Mouse (Mus musculus): ENCODE data around the gene Mecr.

Gene Mecr

GRCm38 (mm10) chr4:131873293-131874168 is 30.3 kb downstream of the Mecr start, which contains the start of gene Srsf4:
Gene Srsf4, plus strand, starts transcription at chr4:131873617.
- POLR2A ChIA-PET = interaction anchor here (0.6 to 7.8 kb wide), 125 partner anchors 7 to 1573 kb away, joined by 3 to 100 read pairs (median 4); partner anchors contain the start of genes Epb41 (in 3 of the 4), Ythdf2 (in 3 of the 4), Gm10300 (in 2 of the 4) and Mecr (in 2 of the 4)
- CTCF ChIA-PET = interaction anchor here (0.6 to 2.1 kb wide), 11 partner anchors 12 to 991 kb away, joined by 3 to 6 read pairs (median 3); no protein-coding TSS in a partner anchor

GRCm38 (mm10) chr4:131874169-131874536 is 30.9 kb downstream of the Mecr start:
- ChIA-PET POLR2A (interaction anchor here (0.6 to 7.8 kb wide), 70 partner anchors 7 to 960 kb away, joined by 3 to 100 read pairs (median 5); partner anchors contain the start of genes Epb41 (in 2 of the 4), Gm10300 (in 2 of the 4), Mecr (in 2 of the 4) and Ythdf2 (in 2 of the 4)), CTCF (interaction anchor here in 2 of 4 experiments (0.6 to 2.1 kb wide), 6 partner anchors 13 to 538 kb away, joined by 3 to 5 read pairs (median 4); no protein-coding TSS in a partner anchor)

GRCm38 (mm10) chr4:131874567-131874966 is 31.3 kb downstream of the Mecr start:
- POLR2A ChIA-PET = interaction anchor here (0.7 to 7.8 kb wide), 46 partner anchors 8 to 961 kb away, joined by 3 to 100 read pairs (median 6); partner anchors contain the start of genes Epb41 (in 2 of the 4), Gm10300 (in 2 of the 4), Mecr (in 2 of the 4) and Tmem200b (in 1 of the 4)

GRCm38 (mm10) chr4:131875242-131875641 is 32.0 kb downstream of the Mecr start:
- CTCF ChIA-PET = no interaction called here

More at GRCm38 (mm10) chr4:131874567-131874966, 31.3 kb downstream of the Mecr start:
- CTCF ChIA-PET = interaction anchor here in 2 of 4 experiments (0.6 to 2.1 kb wide), 6 partner anchors 13 to 537 kb away, joined by 3 to 5 read pairs (median 3); no protein-coding TSS in a partner anchor

GRCm38 (mm10) chr4:131876836-131877235 is 33.6 kb downstream of the Mecr start:
- CTCF ChIA-PET = interaction anchor here in 1 of 4 experiments (1.0 kb wide), 1 partner anchor 28 kb away, joined by 3 read pairs; no protein-coding TSS in a partner anchor
- POLR2A ChIA-PET = interaction anchor here (0.6 to 7.8 kb wide), 20 partner anchors 8 to 439 kb away, joined by 3 to 100 read pairs (median 4); partner anchors contain the start of genes Epb41 (in 1 of the 4), Gm10300 (in 1 of the 4) and Mecr (in 1 of the 4)

More at GRCm38 (mm10) chr4:131875242-131875641, 32.0 kb downstream of the Mecr start:
- POLR2A ChIA-PET = interaction anchor here in 2 of 4 experiments (1.0 to 7.8 kb wide), 10 partner anchors 8 to 39 kb away, joined by 3 to 100 read pairs (median 30); no protein-coding TSS in a partner anchor

- CTCF ChIA-PET = no interaction called here
- POLR2A ChIA-PET = interaction anchor here in 3 of 4 experiments (0.6 to 3.7 kb wide), 9 partner anchors 9 to 451 kb away, joined by 3 to 23 read pairs (median 3); no protein-coding TSS in a partner anchor
Measured at GRCm38 (mm10) chr4:131879692-131880091, 36.4 kb downstream of the Mecr start.

GRCm38 (mm10) chr4:131881306-131881705 is 38.0 kb downstream of the Mecr start:
- ChIA-PET POLR2A (interaction anchor here (0.9 to 6.8 kb wide), 13 partner anchors 7 to 389 kb away, joined by 3 to 98 read pairs (median 8); partner anchors contain the start of gene Srsf4 (in 4 of the 4)), CTCF (interaction anchor here in 2 of 4 experiments (0.5 to 1.0 kb wide), 2 partner anchors 19 to 240 kb away, joined by 3 read pairs; no protein-coding TSS in a partner anchor)

- POLR2A ChIA-PET = interaction anchor here in 3 of 4 experiments (0.6 to 6.8 kb wide), 6 partner anchors 10 to 959 kb away, joined by 3 to 98 read pairs (median 12); partner anchors contain the start of genes Srsf4 (in 2 of the 3) and Ppp1r8 (in 1 of the 3)
- CTCF ChIA-PET = no interaction called here
Measured at GRCm38 (mm10) chr4:131883571-131883970, 40.3 kb downstream of the Mecr start.

GRCm38 (mm10) chr4:131885376-131885775 is 42.1 kb downstream of the Mecr start:
- ChIA-PET POLR2A (interaction anchor here (0.7 to 6.8 kb wide), 12 partner anchors 8 to 387 kb away, joined by 3 to 98 read pairs (median 4); partner anchors contain the start of gene Srsf4 (in 3 of the 4)), CTCF (interaction anchor here in 3 of 4 experiments (0.7 to 1.4 kb wide), 3 partner anchors 19 to 30 kb away, joined by 3 to 6 read pairs (median 4); no protein-coding TSS in a partner anchor)

GRCm38 (mm10) chr4:131888564-131888963 is 45.3 kb downstream of the Mecr start:
- ChIA-PET POLR2A (interaction anchor here in 2 of 4 experiments (0.9 to 7.6 kb wide), 5 partner anchors 9 to 34 kb away, joined by 3 to 100 read pairs (median 4); partner anchors contain the start of gene Srsf4 (in 1 of the 2)), CTCF (interaction anchor here in 1 of 4 experiments (0.8 kb wide), 1 partner anchor 16 kb away, joined by 4 read pairs; no protein-coding TSS in a partner anchor)

GRCm38 (mm10) chr4:131890692-131891091 is 47.4 kb downstream of the Mecr start:
- POLR2A ChIA-PET = interaction anchor here in 3 of 4 experiments (1.6 to 7.6 kb wide), 8 partner anchors 10 to 184 kb away, joined by 4 to 100 read pairs (median 10); partner anchors contain the start of genes Srsf4 (in 3 of the 3), Epb41 (in 1 of the 3) and Gm10300 (in 1 of the 3)
- CTCF ChIA-PET = interaction anchor here (0.7 to 2.2 kb wide), 5 partner anchors 14 to 25 kb away, joined by 3 to 9 read pairs (median 4); no protein-coding TSS in a partner anchor

- CTCF ChIA-PET = no interaction called here
Measured at GRCm38 (mm10) chr4:131897109-131897508, 53.8 kb downstream of the Mecr start.

GRCm38 (mm10) chr4:131897787-131898186 is 54.5 kb downstream of the Mecr start:
- POLR2A ChIA-PET = interaction anchor here in 2 of 4 experiments (0.7 to 5.4 kb wide), 8 partner anchors 9 to 179 kb away, joined by 3 to 47 read pairs (median 3); partner anchors contain the start of genes Epb41 (in 1 of the 2) and Srsf4 (in 1 of the 2)
- CTCF ChIA-PET = no interaction called here

More at GRCm38 (mm10) chr4:131897109-131897508, 53.8 kb downstream of the Mecr start:
- POLR2A ChIA-PET = interaction anchor here in 2 of 4 experiments (0.7 to 5.4 kb wide), 7 partner anchors 8 to 180 kb away, joined by 3 to 47 read pairs (median 3); partner anchors contain the start of genes Epb41 (in 1 of the 2) and Srsf4 (in 1 of the 2)

GRCm38 (mm10) chr4:131898503-131899179 is 55.4 kb downstream of the Mecr start:
- ChIA-PET CTCF (no interaction called here), POLR2A (interaction anchor here in 3 of 4 experiments (0.5 to 5.4 kb wide), 12 partner anchors 9 to 178 kb away, joined by 3 to 47 read pairs (median 3); partner anchors contain the start of genes Srsf4 (in 2 of the 3) and Epb41 (in 1 of the 3))

- CTCF ChIA-PET = no interaction called here
- POLR2A ChIA-PET = interaction anchor here in 3 of 4 experiments (0.5 to 5.4 kb wide), 7 partner anchors 9 to 25 kb away, joined by 3 to 47 read pairs (median 9); partner anchors contain the start of gene Srsf4 (in 2 of the 3)
Measured at GRCm38 (mm10) chr4:131899180-131899554, 55.9 kb downstream of the Mecr start.

- POLR2A ChIA-PET = interaction anchor here in 3 of 4 experiments (0.5 to 5.4 kb wide), 13 partner anchors 9 to 121 kb away, joined by 3 to 47 read pairs (median 6); partner anchors contain the start of gene Srsf4 (in 3 of the 3)
- CTCF ChIA-PET = interaction anchor here in 1 of 4 experiments (0.5 kb wide), 1 partner anchor 13 kb away, joined by 5 read pairs; no protein-coding TSS in a partner anchor
Measured at GRCm38 (mm10) chr4:131901090-131901489, 57.8 kb downstream of the Mecr start.
